Mouse (Mus musculus): ENCODE data around the gene Alkbh5.

- TF ChIP-seq CTCF (IDR thresholded peaks at IDR 0.05; ENCODE audit: insufficient read depth, low read length) (no peak), POLR2A (IDR thresholded peaks at IDR 0.05; ENCODE audit: borderline replicate concordance, extremely low read depth, low read depth, low read length) (no peak)
Observed at GRCm38 (mm10) chr11:60511893-60512292, 24.3 kb upstream of the Alkbh5 start.
